Mouse (Mus musculus): ENCODE measurements around the gene Psmb6.
A peak's percentile ranks its signal among the peaks of the same experiment; 100 is the strongest.
"Not testable (repeated sequence)": the region's sequence is repeated elsewhere in the genome, so short reads cannot be mapped to it uniquely, and the experiment has no call there.

Psmb6 gene

DNA sequence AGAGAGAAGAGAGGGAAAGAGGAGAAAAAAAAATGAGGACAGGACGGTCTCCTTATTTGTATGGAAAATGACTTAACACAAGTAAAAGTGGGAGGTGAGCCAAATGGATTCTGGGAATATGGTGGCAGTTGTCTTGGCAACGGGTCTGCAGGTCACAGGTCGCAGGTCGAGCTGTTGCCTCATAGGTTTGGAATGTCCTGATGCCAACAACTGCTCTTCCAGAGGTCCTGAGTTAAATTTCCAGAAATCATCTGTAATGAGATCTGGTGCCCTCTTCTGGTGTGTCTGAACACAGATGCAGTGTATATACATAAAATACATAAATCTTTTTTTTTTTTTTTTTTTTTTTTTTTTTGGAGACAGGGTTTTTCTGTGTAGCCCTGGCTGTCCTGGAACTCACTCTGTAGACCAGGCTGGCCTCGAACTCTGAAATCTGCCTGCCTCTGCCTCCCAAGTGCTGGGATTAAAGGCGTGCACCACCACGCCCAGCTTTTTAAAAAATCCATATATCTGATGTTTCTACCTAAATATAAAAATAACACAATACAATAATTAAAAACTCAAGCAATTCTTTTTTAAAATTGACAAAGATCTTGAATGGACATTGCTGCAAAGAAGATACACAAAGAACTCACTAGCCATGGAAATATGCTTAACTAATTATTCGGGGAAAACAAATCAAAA lies 1.7 kb upstream of the Psmb6 start:
- DNase-seq (ENCODE audit: low read depth, low spot score), result not testable (repeated sequence)

DNA sequence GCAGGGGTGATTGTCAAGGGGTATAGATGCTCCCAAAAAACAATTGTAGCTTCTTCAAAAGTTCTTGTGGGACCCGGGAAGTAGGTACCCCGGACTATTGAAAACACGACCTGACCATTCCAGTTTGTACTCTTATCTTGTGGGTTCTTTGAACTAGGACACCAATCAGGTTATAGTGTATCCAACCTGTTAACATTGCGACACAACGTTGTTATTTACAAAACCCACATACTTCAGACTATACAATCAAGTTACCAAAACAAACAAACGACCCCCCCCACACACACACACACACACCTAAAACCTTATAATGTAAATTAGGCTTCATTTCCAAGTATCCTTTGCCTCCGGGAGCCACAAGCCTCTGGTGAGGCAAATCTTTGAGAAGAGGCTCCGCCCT lies 385 bp upstream of the Psmb6 start:
- no peak for DNase-seq (ENCODE audit: low read depth, low spot score)

DNA sequence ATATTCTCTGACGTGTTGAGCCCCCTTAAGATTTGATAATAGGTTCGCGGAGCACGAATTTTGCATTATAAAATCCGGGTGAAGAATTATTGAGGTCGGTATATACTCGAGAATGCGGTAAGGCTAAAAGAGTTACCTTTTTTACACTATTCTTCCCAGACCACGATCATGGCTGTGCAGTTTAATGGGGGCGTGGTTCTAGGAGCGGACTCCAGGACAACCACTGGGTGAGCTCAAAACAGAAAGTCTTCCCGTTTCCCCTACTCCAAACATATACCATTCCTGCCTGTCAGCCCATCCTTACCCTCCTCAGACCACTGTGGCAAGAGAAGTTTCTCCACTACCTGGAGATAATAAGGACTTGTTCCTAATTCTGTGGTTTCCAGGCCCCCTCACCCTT lies 559 bp downstream of the Psmb6 start:
- DNase-seq (ENCODE audit: low read depth, low spot score), result no peak

DNA sequence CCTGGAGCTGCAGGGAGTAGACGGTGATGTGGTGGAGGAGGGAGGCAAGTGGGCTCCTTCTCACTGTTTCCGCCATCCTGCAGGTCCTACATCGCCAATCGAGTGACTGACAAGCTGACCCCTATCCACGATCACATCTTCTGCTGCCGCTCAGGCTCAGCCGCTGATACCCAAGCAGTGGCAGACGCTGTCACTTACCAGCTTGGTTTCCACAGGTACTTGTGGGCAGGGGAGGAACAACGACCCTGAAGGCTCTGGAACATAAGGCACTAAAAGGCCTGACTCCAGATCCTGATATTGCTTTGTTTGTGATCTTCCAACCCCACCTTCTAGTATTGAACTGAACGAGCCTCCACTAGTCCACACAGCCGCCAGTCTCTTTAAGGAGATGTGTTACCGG lies 1.0 kb downstream of the Psmb6 start:
- no peak for DNase-seq (ENCODE audit: low read depth, low spot score)

DNA sequence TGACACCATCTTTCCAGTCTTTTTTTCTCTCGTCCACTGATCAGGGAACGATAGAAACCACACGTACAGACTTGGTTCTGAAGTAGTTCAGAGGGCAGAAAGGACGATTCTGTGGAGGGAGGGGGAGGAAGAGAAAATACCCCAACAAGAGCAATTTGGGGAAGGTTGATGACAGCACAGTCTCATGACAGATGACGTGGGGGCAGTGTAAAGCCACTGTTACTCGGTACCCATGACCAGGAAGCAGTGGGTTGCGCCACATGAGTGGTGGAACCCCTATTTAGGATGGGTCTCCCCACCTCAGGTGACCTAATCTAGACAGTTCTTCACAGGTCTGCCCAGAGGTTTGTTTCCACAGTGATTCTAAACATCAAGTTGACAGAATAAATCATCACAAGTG lies 3.4 kb downstream of the Psmb6 start:
- no peak for DNase-seq (ENCODE audit: low read depth, low spot score)

DNA sequence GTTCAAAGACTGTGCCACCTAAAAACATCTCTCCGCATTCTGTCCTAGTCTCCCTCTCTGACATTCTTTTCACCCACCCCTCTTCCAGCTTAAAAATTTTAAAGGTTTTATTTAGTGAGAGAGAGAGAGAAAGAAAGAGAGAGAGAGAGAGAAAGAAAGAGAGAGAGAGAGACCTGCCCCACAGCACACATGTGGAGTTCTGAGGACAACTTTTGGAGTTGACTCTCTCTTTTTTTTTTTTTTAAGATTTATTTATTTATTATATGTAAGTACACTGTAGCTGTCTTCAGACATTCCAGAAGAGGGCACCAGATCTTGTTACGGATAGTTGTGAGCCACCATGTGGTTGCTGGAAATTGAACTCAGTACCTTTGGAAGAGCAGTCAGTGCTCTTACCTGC lies 5.9 kb downstream of the Psmb6 start:
- DNase-seq (ENCODE audit: low read depth, low spot score), result not testable (repeated sequence)

DNA sequence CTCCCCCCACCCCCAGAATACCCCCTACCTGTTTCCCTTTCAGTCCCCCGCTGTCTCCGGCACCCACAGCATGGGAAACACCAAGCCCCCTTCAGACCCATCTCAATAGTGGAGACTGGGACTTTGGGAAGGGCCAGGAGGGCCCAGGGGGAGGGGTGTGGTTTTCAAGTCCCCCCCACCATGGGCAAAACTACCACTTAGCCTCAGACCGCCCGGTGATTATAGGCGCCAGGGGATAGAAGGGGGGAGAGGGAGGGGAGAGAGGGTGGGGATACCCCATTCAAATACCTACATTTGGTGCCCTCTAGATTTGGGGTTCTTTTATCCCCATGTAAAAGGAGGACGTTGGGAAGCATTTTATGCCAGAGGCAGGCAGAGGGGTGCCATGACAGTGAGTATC lies 7.7 kb downstream of the Psmb6 start, which contains the start of gene Gm40193:
TSS of gene Gm40193 (minus strand) at position 101 of the 400 bp plus-strand sequence.
- DNase-seq (ENCODE audit: low read depth, low spot score), result no peak

DNA sequence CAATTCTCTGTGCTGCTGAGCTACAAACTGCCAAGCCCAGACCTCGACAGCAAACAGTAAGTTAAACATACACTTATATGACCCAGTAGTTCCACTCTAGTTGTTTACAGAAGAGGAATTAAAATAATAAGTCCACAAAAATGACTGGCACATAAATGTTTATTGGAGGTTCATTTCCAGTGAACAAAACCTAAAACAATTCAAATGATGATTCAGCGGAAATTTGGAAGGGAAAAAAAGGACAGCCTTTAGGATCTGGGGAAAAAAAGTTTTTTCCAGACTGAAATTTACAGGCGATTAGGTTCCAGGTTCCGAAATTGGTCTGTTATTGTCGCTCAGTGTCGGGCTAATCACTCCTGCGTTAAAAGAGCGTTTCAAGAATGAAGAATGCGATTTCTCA lies 14.3 kb downstream of the Psmb6 start:
- no peak for DNase-seq (ENCODE audit: low read depth, low spot score)

DNA sequence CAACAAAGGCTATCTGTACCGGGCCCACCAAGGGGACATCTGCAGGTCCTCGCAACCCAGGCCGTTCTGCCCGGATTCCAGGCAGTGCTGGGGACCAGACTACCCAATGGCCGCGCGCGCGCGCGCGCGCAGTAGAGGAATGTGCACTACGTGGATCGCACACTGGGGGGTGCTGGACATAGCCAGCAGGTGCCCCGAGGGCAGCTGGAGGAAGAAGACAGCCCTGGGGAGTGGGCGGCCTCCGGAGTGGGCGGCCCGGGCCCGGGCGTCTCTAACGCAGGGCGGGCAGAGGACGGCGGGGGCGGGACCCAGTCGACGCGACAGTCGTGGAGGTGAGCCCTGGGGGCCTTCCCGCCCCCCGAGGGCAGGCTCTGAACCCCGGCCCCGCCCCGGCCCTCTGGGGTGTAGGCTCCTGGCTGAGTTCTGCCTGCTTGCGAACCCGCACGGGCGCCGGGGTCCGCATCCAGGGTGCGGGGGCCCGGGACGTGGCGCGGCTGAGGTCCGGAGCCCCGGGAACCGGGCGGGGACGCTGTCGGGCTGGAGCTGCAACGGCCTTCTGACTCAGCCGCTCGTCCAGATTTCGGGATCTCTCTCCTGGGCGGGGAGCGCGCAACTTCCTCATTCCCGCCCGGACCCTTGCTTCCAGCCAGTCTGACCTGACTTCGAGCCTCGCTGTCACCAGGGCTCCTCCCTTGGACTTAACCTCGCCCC lies 14.9 kb downstream of the Psmb6 start, which contains the start of gene Pld2:
TSS of gene Pld2 (plus strand) at position 188 of the 711 bp plus-strand sequence.
- DNase-seq (ENCODE audit: low read depth, low spot score), result no peak

DNA sequence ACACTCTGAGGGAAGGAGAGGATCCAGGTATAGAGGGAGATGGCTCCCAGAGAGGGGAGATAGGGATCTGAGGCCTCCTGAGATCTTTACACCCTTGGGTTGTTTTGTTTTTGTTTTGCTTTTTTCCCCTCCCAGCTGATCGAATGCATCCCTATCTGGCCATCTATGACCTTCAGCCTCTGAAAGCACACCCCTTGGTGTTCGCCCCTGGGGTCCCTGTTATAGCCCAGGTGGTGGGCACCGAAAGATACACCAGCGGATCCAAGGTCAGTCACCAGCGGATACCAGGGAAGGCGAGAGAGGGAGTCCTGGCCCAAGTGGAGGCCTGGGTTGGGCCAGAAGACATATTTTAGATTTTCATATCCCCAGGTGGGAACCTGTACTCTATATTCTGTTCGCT lies 15.8 kb downstream of the Psmb6 start:
- DNase-seq (ENCODE audit: low read depth, low spot score), result no peak

DNA sequence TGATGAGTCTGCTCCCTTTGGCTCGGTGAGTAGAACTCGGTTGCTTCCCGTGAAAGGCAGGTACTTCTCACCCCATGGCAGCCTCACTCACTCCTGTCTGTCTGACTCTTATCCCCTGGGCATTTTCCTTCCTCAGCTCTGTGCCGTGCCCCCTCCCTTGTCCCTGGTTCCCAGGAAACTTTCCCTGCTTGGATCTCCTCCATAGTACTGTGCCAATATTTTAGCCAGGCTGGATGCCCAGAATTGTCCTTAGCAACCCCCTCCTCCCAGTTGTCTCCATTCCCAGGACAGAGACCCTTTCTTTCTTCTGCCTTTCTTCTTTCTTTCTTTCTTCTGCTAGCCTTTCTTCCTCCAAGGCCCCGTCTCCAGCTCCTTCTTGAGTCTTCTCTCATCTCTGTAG lies 16.2 kb downstream of the Psmb6 start:
- DNase-seq (ENCODE audit: low read depth, low spot score), result no peak

DNA sequence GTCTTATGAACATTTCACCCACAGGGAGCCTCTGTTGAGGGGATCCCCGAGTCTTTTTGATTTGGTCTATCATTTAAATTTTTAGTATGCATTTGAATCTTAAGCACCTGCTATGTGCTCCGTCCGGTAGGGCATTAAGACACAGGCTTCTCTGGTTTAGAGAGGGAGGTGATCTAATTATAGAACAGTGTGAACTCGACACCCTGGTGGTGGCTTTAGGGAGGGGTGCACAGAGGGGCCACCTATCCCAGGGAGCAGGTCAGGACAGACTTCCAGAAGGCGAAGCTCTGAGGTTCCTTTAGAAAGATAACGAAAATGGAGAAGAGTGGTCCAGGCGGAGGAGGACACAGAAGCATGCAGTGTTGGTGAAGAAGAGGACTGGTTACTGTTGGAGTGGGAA lies 19.3 kb downstream of the Psmb6 start:
- no peak for DNase-seq (ENCODE audit: low read depth, low spot score)

DNA sequence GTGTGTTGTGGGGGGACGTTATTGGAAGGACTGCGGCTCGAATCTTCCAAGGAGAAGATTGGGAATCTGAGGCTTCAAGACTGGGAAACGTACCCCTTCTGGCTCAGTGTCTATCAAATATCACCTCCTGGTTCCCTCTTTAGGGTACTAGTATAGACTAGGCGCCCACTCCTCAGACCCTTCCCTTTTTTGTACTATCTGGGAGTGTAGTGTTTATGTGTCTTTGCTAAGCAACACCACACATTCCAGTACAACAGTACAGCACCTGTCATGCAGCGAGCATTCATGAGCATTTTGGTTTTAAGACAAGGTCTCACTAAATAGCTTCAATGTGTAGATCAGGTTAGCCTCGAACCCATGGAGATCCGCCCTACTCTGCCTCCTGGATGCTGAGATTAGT lies 26.4 kb downstream of the Psmb6 start:
- no peak for DNase-seq (ENCODE audit: low read depth, low spot score)

DNA sequence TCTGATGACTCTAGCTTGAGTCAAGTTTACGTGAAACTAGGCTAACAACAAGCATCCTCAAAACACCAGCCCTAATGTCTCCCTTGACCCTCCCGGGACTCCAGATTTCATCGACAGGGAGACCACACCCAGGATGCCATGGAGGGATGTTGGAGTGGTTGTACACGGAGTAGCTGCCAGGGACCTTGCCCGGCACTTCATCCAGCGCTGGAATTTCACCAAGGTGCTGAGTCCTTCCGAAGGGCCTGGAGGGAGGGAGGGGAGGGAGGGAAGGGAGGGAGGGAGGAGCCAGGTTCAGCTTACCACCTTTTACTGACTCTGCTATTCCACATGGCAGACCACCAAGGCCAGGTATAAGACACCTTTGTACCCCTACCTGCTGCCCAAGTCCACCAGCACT lies 28.8 kb downstream of the Psmb6 start:
- DNase-seq (ENCODE audit: low read depth, low spot score), result no peak

DNA sequence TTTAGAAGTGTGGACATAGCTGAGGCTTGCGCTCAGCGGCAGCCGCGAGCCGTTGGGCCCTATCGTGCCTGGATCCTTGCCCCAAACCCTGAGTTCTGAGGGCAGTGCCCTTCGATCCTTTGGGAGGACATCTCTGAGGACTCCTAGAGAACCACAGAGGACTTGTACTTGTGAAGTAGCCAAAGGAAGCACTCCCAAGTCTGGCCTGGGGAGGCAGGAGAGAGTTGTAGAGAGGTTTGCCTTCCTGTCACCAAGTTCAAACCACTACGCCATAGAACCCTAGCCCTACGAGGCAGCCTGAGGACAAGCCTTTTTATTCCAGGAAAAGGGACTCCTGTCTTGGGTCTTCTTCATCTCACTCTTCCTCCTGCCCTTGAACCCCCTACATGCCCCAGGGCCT lies 32.4 kb downstream of the Psmb6 start:
- no peak for DNase-seq (ENCODE audit: low read depth, low spot score)

DNA sequence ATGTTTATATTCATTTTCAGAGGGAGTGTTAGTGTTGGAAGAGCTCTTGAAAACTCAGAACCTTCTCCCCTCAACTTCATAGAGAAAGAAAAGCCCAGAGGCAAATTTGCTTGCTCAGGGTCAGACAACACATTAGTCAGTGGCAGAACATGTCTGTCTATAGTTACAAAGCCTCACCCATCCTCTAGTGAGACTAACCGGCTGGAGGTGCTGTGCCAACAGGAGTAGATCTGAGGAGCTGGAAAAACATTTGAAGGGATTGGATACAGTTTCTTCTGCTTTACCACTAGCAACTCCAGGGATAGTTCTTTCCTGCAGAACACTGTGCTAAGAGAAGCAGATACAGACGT lies 36.7 kb downstream of the Psmb6 start:
- no peak for DNase-seq (ENCODE audit: low read depth, low spot score)

DNA sequence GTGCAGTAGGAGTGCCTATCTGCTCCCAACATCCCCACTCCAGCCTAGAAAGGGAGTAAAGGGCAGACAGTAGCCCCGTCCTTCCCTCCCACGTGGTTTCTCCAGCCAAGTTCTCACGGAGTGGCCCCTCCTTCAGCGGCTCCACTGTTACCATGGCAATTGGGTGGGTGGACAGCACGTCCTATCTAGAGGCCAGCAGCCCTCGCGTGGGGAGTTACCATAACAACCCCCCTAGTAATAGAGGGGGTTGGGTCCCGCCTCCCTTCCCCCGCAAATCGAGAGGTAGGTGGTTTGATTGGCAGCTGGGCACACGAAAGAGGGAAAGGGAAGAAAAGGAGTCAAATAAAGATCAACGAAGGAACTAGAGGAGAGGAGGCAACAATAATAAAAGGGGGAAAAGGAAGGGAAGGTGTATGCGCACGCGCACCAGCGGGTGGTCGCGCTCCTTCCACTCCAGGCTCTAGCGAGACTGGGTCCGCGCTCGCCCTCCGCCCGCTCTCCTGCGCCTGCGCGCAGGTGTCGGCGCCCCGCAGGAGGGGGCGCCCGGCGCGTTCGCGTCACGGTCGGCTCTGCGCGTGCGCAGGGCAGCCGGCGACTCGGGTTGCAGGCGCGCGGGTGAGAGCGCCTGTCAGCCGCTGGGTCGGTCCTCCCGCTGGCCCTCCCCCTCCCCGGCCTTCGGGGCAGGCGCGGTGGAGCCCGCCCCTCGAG lies 37.3 kb downstream of the Psmb6 start, which contains the start of gene Mink1:
TSS of gene Mink1 (plus strand) at position 595 of the 708 bp plus-strand sequence.
- DNase-seq (ENCODE audit: low read depth, low spot score), result peak; percentile 82

DNA sequence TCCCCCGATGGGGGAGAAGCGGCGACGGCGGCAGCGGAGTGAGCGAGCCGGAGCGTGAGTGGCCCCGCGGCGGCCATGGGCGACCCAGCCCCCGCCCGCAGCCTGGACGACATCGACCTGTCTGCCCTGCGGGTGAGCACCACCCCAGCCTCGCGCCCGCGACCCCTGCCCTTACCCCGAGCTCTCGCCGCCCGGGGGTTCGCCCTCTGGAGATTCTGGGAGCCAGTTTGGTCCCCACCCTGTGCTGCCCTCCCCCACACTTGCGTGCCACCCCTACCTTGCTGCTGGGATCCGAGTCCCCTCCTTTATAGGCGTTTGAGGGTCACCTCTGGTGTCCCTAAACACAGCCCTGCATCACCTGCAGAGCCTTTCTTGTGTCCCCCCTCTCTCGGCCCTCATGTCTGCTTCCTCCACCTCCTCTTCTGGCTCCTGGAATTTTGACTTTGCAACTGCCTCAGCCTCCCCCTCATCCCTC lies 37.9 kb downstream of the Psmb6 start:
- no peak for DNase-seq (ENCODE audit: low read depth, low spot score)

DNA sequence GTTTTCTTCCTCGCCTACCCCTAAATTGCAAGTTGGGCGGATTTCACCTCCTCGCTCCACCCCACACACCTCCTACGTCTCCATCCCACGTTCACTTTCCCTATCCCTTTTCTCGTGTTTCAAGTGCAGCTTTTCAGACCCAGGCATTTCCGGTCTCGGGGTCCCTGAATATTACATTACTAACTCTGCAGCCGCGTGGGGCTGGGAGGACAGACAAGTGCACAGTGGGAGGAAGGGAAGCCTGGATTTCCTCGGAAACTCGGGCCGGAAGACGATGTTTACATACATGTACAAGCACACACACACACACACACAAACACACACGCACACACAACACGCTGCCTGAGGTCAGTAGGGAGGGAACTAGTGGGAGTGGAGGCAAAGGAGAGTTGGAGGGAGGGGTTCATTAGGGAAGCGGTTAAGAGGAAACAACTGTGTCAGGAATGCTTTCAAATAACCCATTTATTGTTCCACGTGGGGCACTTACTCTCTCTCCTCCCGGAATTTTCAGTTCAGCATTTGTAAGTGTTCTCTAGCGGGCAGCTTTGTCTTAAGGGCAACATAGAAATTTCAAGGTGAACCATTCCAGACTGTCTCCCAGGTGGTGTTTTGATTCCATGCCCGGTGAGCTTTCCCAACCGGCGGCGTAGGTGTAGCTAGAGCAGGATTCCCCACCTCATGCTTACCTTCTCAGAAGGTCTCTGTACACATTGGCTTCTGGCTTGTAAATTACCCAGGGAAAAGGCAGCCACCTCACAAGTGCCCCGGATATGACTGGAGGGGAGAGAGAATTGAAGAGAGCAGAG lies 38.5 kb downstream of the Psmb6 start:
- no peak for DNase-seq (ENCODE audit: low read depth, low spot score)

DNA sequence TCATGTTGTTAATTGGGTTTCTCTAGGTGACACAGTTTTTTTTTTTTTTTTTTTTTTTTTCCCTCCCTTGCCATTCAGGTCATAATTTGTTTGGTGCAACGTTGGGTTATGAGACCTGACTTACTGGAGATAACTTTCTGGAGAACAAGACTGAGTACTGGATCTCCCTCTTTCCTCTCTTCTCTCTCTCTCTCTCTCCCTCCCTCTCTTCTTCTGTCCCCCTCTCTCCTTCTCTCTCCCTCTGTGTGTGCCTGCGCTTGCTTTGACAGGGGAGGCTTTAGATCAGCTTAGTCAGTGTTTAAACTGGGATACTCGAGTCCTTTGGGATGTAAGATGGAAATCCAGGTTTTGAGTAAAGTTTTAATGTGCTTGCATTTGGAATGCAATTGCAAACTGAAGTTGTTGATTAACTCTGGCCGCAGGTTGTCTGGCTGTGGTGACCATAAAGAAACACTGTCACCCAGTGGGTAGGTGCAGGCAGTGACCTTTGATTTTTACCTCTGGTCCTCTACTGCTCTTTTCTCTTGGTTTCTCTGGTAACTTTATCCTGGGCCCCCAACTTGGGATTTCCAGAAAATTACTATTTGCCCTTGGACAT lies 39.2 kb downstream of the Psmb6 start:
- no peak for DNase-seq (ENCODE audit: low read depth, low spot score)

DNA sequence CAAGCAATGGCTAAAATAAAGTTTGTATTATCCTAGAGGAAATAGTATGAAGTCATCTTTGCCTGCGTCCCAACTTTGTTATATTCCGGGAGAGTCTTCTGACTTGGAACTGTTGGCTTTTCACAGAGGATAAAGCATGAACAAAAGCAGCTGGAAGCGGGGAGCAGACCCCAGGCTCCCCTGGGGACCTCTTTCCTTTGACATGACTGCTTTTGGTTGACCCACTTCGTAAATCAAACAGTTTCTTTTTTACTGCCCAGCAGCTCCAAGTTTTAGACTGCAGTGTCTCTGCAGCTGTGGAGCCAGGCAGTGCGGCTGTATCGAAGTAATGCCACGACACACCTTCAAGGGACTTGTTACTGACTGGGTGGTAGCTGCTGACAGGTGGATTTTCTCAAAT lies 41.4 kb downstream of the Psmb6 start:
- DNase-seq (ENCODE audit: low read depth, low spot score), result no peak

Data from brain, embryonic 18.5 days (tissue).